Mouse (Mus musculus) adrenal gland, postnatal 10 days (tissue): ENCODE measurements around the gene Neurl4. TPM values are rescaled to one million over a fixed set of nuclear protein-coding genes. Genes with fewer than 3 reads are reported as not detected.

ENCODE experiments used
- DNase-seq: peaks from one replicate; pipeline ENCODE4 v3.0.0; 2021; ENCODE audit warnings: mixed read lengths
- total RNA-seq, 2 experiments: library from RNA; stranded (reverse); gene quantifications; 2 replicates each; pipeline ENCODE4 v1.2.3; 2021

Gene Neurl4
- total RNA-seq, 2 experiments from 2014 or later: 33.6 to 48.1 TPM

DNA sequence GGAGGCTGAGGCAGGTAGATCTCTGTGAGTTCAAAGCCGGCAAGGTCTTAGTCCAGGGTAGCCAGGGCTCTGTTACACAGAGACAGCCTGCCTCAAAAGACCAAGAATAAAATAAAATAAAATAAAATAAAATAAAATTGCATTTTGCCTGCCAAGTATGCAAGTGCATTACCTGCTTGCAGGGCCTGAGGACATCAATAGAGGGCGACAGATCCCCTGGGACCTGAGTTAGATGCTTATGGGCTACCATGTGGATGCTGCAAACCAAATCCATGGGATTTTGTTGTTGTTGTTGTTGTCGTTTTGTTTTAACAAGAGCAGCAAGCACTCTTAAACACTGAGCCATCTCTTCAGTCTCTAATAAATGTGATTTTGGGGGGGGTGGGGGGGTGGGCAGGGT, 31.4 kb downstream of the Neurl4 start:
- no peak for DNase-seq

DNA sequence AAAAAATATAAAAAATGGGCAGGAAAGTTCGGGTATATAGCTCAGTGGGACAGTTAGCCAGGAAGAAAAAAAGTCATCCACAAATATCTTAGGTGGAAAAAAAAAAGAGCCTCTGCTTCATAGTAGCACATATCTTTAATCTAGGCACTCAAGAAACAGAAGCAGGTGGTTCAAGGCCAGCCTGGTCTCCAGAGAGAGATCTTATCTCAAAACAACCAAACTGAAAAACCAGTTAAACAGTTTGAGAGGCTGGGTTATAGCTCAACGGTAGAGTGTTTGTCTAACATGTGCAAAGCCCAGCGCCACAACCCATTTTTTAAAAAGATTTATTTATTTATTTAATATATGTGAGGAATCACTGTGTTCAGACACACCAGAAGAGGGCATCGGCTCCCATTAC, 32.2 kb downstream of the Neurl4 start:
- DNase-seq: no peak

DNA sequence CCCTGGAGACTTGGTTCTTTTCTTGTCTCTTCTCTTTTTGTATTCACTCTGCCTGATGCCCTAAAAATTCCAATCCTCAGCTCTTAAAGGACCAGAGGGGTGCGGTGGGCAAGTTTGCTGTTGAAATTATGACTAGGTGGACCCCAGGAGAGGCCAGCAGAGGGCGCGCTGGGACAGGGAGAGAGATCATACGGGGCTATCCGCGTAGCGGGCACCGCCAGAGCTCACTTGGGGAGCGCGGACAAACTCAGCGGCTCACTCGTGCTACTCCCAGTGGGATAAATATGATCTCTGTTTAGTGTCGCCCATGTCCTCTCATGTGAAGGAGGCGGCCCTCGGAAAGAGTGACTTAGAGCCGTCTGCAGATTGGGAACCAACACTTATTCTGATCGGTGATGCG, 33.3 kb downstream of the Neurl4 start:
- peak; percentile 97 for DNase-seq

DNA sequence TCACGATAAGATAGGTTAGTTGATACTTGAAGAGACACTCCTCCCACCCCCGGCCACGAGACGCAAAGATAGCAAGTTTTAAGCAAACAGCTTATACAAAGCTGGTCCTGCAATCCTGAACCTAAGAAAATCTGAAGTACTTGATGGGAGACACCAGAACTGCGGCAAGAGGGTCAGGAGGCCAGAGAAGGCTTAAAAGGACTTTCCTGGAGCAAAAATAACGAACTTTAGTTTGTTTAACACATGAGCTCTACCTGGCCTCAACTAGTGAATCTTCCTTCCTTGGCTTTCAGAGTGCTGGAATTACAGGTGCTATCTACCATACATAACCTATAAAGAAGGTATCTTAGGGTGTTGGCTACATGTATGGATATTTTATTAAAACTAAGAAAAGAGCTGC, 33.8 kb downstream of the Neurl4 start:
- no peak for DNase-seq

DNA sequence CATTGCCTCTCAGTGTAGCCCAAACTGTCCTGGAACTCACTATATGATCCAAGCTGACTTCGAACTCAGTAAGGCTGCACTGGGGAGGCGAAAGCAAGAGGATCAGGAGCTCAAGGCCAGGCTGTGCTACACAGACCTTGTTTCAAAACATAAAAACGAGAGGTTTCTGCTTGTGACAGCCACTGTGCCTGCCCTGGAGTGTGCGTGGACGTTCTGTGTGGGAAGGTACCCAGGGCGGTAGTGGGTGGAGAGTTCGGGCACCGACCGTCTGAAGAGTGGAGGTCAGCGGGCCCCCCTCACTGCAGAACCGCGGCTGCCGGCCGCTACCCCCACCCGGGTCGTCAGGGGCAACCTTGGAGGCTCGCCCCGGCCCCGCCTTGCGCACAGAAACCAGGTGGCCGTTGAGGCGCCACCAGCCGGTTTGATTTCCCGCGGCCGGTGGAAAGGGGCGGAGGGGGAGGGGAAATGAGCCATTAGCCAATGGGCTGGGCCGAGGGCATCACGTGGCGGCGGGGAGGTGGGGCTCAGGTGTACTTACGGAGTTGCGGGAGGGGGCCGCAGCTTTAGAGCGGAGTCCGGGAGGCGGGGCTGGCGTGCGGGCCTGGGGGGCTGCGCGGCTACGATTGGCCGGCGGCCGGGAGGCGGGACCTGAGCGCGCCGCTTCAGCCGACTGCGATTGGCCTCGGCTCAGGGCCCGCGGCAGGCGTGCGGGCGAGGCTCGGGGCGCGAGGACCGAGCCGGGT, 34.4 kb downstream of the Neurl4 start, which contains the start of gene Ybx2:
TSS of gene Ybx2 (plus strand) at position 660 of the 743 bp plus-strand sequence.
- peak; percentile 93 for DNase-seq

DNA sequence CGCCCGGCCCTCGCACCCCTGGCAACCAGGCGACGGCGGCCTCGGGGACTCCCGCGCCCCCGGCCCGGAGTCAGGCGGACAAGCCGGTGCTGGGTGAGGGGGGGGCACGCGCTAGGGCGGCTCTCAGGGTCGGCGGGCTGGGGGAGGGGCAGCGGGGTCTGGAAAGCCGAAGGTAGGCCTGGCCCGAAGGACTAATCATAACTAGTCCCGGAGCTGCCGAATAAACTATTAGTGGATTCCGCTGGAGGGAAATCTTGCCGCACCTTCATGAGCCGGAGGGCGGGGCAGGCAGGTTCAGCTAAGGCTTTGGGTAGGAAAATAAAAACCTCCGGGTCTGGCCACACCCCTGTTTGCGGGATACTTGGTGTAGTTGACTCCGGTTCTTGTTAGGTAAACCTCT, 35.3 kb downstream of the Neurl4 start:
- peak; percentile 38 for DNase-seq

DNA sequence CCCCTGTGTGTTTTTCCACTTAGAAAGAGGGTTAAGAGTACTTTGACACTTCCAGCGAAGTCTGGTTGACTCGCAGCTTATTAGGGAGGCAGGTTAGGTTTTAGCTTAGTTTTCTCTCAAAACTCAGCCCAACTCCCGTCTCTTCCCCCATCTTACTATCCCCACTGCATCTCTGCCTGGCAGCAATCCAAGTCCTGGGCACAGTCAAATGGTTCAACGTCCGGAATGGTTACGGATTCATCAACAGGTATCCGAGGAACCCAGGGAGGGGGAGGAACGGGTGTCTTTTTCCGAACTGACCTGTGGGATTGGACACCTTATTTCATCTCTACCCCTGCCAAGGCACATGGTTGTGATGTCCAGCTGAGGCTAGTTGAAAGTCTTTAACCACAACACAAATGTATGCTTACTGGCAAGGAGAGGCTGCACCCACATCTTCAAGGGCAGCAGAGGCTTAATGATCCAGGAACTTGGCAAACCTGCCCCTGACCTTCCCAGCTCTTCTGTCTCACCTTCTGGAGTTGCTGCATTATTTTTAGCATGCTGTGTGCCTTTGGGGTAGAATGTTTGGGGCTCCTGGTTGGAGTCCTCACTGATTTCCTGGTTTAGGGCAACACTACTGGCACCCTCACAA, 36.0 kb downstream of the Neurl4 start:
- peak; percentile 33 for DNase-seq

DNA sequence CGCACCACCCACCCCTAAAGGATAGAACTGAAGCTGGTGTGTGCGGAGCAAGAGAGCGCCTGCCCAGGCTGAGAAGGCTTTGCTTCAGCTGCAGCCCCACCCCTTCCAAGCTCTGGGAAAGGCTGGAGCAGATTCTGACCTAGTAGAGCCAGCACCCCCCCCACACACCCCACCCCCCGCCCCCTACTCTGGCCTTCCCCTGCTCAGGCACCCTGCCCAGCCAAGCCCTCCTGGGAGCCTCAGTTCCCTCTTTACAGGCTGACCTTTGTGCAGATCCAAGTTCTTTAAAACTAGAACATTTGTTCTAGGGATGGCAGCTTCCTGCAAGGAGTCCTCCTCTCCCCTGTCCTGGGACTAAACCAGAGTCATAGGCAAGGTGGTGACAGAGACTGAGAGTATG, 36.5 kb downstream of the Neurl4 start:
- DNase-seq: peak; percentile 77

DNA sequence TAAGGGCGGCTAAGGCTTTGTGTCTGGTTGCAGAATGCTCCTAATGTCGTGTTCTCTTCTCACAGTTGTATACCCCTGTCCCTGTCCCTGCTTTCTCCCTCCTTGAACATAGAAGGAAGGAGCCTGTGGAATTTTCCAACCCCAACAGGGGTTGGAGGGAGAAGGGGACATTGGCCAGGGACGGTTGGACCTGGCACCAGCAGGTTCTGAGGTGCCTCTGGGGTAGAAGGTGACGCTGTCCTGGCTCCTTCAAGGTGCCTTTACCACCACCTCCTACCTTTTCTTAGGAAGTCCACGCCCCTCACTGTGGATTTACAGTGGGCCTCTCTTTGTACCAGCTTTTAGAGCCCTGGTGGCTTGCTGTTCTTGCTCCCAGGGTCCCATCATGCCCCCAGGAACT, 37.0 kb downstream of the Neurl4 start:
- DNase-seq: no peak

DNA sequence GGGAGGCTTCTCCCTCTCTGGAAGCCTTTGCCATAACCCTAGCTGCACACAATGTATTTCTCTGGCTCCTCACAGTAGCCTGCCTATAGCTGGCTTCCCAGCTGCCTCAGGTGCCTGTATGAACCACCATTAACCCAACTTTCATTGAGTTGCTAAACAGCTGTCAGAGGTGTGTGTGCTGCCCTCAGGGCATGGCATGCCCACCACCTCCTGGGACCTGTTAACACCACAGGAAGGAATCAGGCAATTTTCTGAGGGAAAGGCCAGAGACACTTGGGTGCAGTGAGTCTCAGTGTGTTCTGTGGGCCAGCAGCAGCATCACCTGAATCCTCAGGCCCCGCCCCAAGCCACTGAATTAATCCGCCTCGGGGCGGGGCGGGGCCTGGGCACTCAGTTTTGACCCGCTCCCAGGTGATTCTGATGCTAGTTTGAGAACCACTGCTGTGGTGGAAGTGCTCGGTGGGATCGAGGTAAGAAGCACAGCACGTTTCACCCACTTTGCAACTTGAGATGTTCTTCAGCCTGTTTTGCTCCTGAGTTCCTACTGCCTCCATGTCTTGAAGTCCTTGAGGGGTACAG, 37.6 kb downstream of the Neurl4 start:
- DNase-seq: no peak

DNA sequence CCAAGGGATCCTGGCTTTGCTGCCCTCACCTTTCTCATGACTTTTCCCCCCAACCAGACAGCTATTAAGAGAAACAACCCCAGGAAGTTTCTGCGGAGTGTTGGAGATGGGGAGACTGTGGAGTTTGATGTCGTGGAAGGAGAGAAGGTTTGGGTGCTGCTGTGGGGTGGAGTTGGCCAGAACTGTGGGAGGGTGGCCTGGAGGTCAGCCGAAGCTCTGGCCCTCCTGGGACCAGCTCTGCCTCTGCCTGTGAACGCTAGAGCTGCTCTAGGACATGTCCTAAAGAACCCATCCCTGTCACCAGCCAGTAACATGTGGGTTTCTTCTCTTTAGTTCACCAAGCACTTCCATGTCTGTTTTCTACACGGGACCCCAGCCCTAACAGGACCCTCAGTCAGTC, 38.3 kb downstream of the Neurl4 start:
- DNase-seq: peak; percentile 51

DNA sequence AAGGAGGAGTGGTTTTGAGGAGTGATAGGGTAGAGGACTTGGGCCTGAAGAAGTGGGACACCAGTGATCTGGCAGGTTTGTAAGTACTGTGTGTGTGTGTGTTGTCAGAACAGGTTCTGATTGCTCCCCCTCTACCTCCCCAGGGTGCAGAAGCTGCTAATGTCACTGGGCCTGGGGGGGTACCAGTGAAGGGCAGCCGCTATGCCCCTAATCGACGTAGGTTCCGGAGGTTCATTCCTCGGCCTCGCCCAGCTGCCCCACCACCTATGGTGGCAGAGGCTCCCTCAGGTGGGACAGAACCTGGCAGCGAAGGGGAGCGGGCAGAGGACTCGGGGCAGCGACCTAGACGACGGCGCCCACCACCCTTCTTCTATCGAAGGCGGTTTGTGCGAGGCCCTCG, 38.9 kb downstream of the Neurl4 start:
- DNase-seq: no peak

DNA sequence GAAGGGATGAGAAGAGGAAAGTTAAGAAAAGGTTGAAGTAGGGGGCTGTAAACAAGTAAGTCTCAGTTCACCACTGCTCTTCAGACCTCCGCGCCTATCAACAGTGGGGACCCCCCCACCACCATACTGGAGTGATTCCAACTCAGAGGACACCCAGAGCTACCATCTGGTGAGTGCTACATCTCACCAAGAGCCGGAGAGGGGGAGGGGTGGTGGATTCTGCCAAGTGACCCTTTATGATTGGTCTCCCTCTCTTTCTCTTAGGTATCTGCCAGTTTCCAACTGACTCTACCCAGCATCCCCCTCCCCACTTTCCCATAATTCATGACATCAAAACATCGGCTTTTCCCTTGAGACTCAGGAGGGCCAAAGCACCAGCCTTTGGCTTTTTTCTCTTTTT, 40.1 kb downstream of the Neurl4 start:
- DNase-seq: no peak

DNA sequence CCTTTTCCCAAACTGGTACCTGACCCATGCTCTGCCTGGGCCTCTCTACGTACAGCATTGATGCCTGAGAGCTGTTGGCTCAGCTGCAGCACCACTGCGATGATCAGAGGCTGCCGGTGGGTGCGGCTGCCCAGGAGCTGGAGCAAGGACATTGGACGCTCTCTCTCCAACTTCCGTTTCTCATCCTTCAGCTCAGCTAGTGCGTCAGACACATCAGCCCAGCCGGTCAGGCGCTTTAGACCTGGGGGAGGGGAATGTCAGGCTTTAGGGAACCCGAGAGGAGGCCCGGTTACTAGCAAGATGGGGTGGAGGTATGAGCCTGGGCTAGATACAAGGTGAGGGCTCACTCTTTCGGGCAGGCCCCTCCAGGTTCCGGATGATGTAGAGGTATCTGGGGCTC, 44.3 kb downstream of the Neurl4 start:
- DNase-seq: peak; percentile 70

DNA sequence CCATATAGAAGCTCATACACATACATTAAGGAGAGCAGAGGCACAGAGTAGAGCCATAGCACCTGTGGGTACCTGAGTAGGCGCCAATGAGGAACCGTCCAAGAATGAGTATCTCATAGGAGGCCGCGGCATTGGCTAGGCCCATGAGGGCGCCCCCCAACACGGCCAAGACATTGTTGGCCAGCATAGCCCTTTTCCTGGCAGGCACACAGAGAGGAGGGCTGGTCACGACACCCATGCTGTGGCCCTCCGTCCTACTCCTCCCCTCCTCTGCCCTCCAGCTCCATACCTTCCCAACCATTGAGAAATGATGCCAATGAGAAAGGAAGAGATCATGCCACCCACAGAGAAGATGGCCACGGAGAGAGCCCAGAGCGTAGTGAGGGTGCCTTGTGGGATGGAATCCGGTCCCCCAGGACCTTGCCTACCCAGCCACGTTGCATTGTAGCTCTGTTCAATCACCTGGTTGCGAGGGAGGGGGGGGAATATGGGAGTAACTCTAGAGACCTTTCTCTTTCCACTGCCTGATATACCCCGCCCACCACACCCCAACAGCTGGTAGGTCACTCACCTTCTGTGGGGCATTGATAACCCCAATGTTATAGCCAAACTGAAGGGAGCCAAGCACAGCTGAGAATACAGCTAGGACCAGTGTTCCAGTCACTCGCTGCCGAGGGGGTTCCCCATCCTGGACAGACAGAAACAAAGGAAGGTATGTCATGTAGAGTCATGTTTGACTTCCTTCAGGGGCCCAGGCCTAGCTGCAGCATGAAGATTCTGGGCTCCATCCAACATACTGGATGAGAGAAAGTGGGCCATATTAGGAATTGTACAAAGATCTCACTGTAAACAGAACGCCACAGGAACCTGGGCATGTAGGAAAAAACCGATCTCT, 45.4 kb downstream of the Neurl4 start:
- DNase-seq: no peak

DNA sequence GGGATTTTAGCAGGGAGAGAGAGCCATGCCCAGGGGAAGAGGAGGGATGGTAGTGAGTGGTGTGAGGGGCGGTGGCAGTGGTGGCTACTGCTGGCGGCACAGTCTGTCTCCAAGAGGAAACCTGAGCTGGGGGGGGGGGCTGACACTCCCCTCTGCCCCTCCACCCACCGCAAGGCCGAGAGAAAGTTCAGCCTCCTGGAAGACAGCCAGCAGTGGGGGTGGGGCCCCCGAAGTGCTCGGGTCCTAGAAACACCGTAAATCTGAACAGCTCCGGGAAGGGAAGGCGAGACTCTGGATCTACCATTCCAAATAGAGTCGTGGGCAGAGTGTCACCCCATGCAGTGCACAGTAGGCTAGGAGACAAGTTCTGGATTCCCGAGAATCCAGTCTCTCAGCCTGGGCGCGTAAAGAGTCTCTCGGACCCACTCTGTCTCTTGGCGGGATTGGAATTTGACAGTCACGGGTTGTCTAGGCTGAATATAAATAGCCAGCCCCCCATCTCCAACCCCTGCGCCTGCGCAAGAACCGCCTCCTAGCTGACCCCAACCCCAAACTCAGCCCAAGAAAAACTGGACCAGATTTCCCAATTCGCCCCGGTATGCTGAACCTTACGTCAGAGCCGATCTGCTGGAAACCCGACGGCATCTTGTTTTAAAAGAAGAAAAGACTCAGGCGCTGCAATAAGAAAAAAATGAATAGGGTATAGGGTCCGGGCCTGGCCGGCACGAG, 46.6 kb downstream of the Neurl4 start:
- DNase-seq: peak; percentile 82

DNA sequence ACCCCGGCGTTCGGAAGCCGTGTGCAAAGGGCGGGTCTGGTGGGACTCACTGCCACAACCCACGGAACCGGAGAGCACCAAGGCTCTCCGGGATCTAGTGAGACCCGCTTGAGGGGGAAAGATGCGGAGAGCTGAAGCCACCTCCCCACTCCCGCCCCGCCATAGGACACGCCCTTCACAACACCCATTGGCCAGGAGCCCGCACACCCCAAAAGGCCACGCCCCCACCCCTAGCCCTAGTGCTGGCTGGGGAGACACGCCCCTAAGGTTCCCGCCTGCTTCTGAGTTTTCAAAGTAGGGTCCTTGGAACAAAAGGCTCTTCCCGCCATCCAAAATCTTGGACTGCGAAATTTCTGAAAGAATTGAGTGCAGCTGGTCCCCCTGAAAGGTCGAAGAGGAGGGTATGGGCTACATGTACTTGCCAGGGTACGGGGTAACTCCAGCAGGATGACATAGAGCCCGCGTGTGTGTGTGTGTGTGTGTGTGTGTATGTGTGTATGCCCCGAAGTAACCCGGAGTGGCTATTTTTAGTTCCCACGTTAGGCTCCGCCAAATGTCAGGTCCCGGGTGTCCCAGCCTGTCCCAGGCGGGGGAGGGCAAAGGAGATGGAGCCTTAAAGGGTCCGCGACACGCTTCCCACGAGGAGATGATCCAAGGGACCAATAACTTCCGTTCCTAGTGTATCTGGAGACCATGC, 47.3 kb downstream of the Neurl4 start, which contains the start of gene Slc2a4:
TSS of gene Slc2a4 (minus strand) at position 123 of the 697 bp plus-strand sequence.
- DNase-seq: peak; percentile 97

DNA sequence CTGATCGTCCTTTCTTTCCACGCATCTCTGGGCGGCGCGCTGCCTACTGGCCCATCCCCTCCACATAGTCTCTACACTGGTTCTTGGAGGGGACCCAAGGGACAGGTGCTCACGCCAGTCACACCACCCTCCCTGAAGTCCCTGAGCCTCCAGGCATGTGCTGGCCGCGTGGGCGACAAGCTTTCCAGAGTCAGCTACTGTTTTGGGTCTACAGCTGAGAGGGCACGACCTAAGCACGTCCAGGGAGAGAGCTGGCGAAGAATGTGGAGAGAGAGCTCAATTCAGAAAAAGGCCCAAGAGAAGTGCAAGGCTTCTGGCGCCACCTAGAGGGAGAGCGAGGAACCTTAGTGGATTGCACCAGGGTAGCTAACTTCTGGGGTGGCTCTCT, 47.9 kb downstream of the Neurl4 start:
- DNase-seq: peak; percentile 92

DNA sequence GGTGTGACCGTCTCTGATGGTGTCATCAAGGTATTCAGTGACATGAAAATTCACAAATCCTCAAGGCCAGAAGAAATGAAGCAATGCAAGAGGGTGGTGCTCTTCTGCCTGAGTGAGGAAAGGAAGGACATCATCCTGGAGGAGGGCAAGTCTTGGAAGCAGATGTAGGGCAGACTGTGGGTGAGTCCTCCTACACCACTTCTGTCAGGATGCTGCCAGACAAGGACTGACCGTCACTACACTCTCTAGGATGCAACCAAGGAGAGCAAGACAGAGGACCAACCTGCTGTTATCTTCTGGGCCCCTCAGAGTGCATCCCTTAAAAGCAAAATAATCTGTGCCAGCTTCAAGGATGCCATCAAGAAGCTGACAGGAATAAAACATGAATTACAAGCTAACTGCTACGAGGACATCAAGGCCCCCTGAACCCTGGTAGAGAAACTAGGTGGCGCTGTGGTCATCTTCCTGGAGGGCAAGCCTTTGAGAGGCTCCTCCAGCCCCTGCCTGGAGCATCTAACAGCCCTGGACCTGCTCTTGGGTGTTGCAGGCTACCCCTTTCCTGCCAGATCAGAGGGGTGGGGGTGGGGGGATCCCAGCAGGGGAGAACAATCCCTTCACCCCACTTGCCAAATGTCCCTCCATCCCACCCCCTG, 50.1 kb downstream of the Neurl4 start:
- DNase-seq: peak; percentile 46

DNA sequence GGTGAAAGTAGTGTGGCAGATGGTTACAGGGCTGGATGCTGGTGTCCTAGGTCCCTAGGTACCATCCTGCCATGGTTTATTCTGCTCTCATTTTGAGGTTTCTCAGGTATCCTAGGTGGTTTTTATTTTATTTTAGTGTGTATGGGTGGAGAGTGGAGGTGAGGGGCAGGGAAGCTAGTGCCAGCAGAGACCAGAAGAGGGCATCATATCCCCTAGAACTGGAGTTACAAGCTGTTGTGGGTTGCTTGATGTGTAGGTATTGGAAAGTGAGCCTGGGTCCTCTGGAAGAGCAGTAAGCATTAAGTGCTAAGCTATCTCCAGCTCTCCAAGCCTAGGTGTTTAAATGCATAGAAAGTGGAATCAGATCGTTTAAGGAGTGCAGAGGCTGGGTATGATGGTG, 51.4 kb downstream of the Neurl4 start:
- DNase-seq: no peak
